Mouse (Mus musculus) heart, adult 2 months (tissue): ENCODE data around the gene Ddx24. TPM values are rescaled to one million over a fixed set of nuclear protein-coding genes. Genes with fewer than 3 reads are reported as not detected.
"Not testable (repeated sequence)": the region's sequence is repeated elsewhere in the genome, so short reads cannot be mapped to it uniquely, and the experiment has no call there.

Source experiments
- DNase-seq, 2 experiments: peaks; one replicate each; pipeline ENCODE4 v3.0.0; 2021
- H3K27ac ChIP-seq: fragments of 200-600 bp; 2 replicates; pipeline ENCODE4 v1.8.1; 2022
- H3K27me3 ChIP-seq: fragments of 200-500 bp; 2 replicates; pipeline ENCODE4 v1.6.1; 2012; ENCODE audit warnings: mild to moderate bottlenecking, low read length, inconsistent platforms, mixed read lengths; ENCODE audit not compliant: control insufficient read depth, insufficient read depth
- H3K36me3 ChIP-seq: fragments of 200-500 bp; 2 replicates; pipeline ENCODE4 v1.6.1; 2012; ENCODE audit warnings: low read length, inconsistent platforms; ENCODE audit not compliant: control insufficient read depth, insufficient read depth
- H3K4me1 ChIP-seq: fragments of 200-500 bp; 2 replicates; pipeline ENCODE4 v1.6.1; 2011; ENCODE audit warnings: low read length; ENCODE audit not compliant: control insufficient read depth, insufficient read depth
- H3K4me3 ChIP-seq: fragments of 200-600 bp; 2 replicates; pipeline ENCODE4 v1.8.1; 2022
- H3K79me2 ChIP-seq: fragments of 200-500 bp; replicated peaks from 2 replicates; pipeline ENCODE4 v1.6.1; 2012; ENCODE audit warnings: mild to moderate bottlenecking, inconsistent platforms, low read length, moderate library complexity, mixed read lengths; ENCODE audit not compliant: control insufficient read depth, insufficient read depth
- H3K9ac ChIP-seq: fragments of 200-500 bp; 2 replicates; pipeline ENCODE4 v1.6.1; 2012; ENCODE audit warnings: low read depth, mild to moderate bottlenecking, control low read depth, inconsistent platforms, low read length, mixed read lengths
- CTCF ChIP-seq: fragments of 200-600 bp; IDR thresholded peaks from 2 replicates; pipeline ENCODE4 v1.8.1; 2022; ENCODE audit warnings: antibody characterized with exemption, mild to moderate bottlenecking, moderate library complexity
- EP300 ChIP-seq: fragments of 200-500 bp; IDR thresholded peaks from 2 replicates; pipeline ENCODE4 v1.6.1; 2011; ENCODE audit warnings: low read depth, low read length, control low read depth; ENCODE audit not compliant: insufficient read depth
- POLR2A ChIP-seq: fragments of 200-500 bp; IDR thresholded peaks from 2 replicates; pipeline ENCODE4 v1.6.1; 2011; ENCODE audit warnings: mild to moderate bottlenecking, low read depth, low read length, control low read depth; ENCODE audit not compliant: insufficient read depth
- WGBS: fragments of 180-500 bp; shearing (Covaris S2); methylation state at CpG from one replicate; pipeline ENCODE4 v1.1.7; 2018; 5-methylcytosine and 5-hydroxymethylcytosine counted together
- intact Hi-C: fragments of 180-260 bp; cut with DNase I; formaldehyde crosslinking; loops from one replicate; pipeline ENCODE4 v1.15.1; 2025
- polyA plus RNA-seq: library from polyadenylated mRNA; depleted of rRNA; stranded (reverse); fragments of >200 nt; gene quantifications from 2 replicates; pipeline ENCODE4 v1.2.3, GENCODE M21; 2012
- total RNA-seq, 2 experiments: library from RNA; stranded (reverse); gene quantifications; 2 replicates each; pipeline ENCODE4 v1.2.3; 2021

Ddx24 gene
- total and polyA plus RNA-seq, 3 experiments, result 30.2 to 89.3 (median 85.3) TPM

DNA sequence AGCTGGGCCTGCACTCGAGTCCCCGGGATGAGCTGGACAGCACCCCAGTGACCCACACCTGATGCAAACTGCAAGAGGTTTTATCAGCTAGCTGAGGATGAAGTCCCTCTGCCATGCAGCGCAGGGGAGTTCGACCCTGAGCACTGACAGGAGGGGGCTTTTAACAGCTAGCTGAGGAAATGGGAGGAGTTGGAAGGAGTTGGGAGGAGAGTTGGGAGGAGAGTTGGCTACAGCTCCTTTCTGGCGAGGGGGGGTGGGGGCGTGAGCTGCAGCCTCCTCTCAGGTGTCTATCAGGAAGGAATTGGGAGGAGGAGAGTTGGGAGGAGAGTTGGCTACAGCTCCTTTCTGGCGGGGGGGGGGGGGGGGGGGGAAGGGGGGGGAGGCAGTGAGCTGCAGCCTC lies 18.6 kb upstream of the Ddx24 start:
- 0 out of 2 replicates have a peak, but pooled peaks have one; percentile 31 for TF ChIP-seq POLR2A
- peak overlapping the region; percentile 43 for H3K27ac ChIP-seq
- H3K9ac ChIP-seq, H3K36me3 ChIP-seq, intact Hi-C loops, H3K27me3 ChIP-seq, H3K4me3 ChIP-seq, H3K4me1 ChIP-seq, H3K79me2 ChIP-seq: not testable (repeated sequence)
- DNase-seq, result peak; percentile 27 to 35
- 35% methylated on average over 5 of the region's 7 CpGs for WGBS

DNA sequence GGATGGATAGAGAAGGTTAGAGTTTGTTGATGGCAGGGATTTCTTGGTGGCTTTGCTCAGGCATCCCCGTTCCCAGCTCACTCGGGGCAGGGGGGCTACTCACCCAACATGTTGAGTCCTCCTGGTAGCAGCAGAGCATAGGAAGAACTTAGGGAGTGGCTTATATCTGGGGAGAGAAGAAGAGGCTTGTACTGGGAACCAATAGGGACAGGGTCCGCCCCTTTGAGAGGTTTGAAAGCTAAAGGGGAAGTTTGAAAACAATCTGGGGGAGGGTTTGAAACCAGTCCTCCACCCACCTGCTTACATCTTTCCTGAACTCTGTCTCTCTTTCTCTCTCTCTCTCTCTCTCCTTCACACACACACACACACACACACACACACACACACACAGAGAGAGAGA lies 17.9 kb upstream of the Ddx24 start, which contains the start of gene Ifi27l2a:
Gene Ifi27l2a (minus strand): TSS at position 157 of the 400 bp plus-strand sequence.
- peak; percentile 46 to 61 for DNase-seq
- TF ChIP-seq CTCF (no peak), EP300 (no peak), POLR2A (peak; percentile 79)
- H3K79me2 ChIP-seq, result no peaks in the 10 kb centered on the region
- H3K36me3 ChIP-seq, result no peaks in the 10 kb centered on the region; the same call in 1 of the 2 replicates
- H3K27ac ChIP-seq, result peak within 1 kb of the TSS; percentile 43
- H3K9ac ChIP-seq, result peak within 1 kb of the TSS; percentile 75
- intact Hi-C loops, result no loop called here
- H3K4me3 ChIP-seq, result peak within 1 kb of the TSS; percentile 24
- H3K4me1 ChIP-seq, result no peaks in the 10 kb centered on the region; the same call in 1 of the 2 replicates
- 49% methylated on average over 3 of the region's 3 CpGs for WGBS
- H3K27me3 ChIP-seq, result no peaks in the 10 kb centered on the region

DNA sequence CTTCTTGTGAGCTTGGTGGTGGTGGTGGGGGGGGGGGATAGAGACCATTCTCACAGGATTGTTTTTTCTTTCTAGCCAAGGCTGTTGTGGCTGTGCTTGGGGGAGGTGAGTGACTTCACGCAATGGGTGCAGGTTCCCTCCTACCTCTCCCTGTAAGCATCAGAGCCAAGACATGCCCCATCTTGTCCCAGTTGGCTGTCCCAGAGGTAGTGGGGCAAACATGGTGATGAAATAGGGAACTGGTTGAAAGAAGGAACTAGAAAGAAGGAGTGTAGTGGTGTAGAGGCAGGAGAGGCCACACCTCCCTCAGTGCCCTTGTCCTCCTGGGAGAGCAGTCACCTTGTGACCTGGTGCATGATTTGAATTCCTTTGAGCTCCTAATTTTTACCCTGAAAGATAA lies 12.0 kb upstream of the Ddx24 start:
- H3K27ac ChIP-seq, result no peak overlapping the region
- H3K27me3 ChIP-seq, result no peaks in the 10 kb centered on the region
- H3K36me3 ChIP-seq, result peaks cover 5% of the 10 kb centered on the region
- DNase-seq, result peak in 1 of 2 experiments; percentile 13
- no peak for TF ChIP-seq POLR2A
- no peak for TF ChIP-seq EP300
- TF ChIP-seq CTCF, result no peak
- H3K4me3 ChIP-seq, result no peak overlapping the region
- 89% methylated on average over 1 of the region's 1 CpGs for WGBS
- intact Hi-C loops, result no loop called here
- H3K9ac ChIP-seq, result no peak overlapping the region; the same call in 1 of the 2 replicates
- no peaks in the 10 kb centered on the region for H3K79me2 ChIP-seq
- H3K4me1 ChIP-seq, result peaks cover 7% of the 10 kb centered on the region

DNA sequence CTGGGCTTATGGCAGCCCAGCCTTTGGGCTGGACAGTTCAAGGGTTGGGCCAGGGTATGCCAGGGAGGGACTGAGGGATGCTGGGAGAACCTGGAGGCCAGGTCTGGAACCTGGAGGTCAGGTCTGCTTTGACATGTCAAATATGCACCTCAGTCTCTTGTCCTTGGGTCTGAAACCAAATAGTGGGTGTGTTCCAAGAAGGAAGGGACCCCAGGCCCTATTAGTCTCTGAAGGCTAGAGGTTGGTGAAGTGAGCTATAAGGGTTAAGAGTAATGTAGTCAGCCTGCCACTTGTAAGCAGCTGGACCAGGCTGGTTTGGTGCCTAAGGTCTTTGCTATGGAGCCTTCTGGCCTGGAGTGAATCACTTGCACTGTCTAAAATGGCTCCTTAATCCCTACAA lies 9.2 kb upstream of the Ddx24 start:
- TF ChIP-seq CTCF (no peak), EP300 (no peak), POLR2A (no peak)
- peak overlapping the region; percentile 65 for H3K4me3 ChIP-seq
- H3K9ac ChIP-seq, result peak overlapping the region; percentile 62
- H3K79me2 ChIP-seq, result no peaks in the 10 kb centered on the region
- intact Hi-C loops, result loop anchor here (5.0 kb wide), 1 partner anchor 97 kb away; the partner anchor contains the start of gene Ppp4r4
- peaks cover 7% of the 10 kb centered on the region for H3K4me1 ChIP-seq
- no peaks in the 10 kb centered on the region for H3K27me3 ChIP-seq
- H3K27ac ChIP-seq, result peak overlapping the region; percentile 98
- peaks cover 5% of the 10 kb centered on the region for H3K36me3 ChIP-seq
- no peak for DNase-seq

DNA sequence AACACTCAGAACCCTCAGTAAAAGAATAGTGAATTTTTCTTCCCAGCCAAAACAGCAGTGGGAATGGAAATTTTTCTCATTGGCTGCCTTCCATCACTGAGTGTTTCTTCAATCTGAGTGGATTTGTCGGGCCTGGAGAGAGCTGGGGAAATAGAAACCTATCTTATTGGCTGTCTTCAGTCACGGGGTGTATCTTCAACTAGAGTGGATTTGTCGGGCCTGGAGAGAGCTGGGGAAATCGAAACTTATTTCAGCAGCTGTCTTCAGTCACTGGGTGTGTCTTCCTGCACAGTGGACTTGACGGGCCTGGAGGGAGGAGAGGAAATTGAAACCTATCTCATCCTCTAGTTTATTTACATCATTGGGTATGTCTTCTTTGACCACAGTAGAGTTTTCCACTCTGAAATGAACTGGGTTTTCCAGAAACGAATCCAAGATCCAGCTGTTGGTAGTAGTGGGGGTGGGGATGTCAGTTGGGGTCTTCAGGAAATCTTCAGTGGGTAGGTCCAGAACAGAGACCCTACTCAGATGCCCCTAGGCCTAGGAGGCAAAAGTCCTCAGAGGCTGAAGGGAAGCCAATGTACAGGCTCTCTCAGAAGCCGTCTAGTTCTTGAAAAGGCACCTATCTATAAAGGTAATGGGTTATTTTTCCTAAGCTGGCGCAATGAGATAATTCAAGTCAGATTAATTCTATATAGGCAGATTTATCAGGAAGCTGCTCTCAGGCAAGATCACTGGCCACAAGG lies 8.5 kb upstream of the Ddx24 start, which contains the start of gene Ifi27:
Gene Ifi27 (plus strand): TSS at position 226 of the 746 bp plus-strand sequence.
- 34% methylated on average over 8 of the region's 8 CpGs for WGBS
- Histone ChIP-seq H3K27me3 (no peaks in the 10 kb centered on the region), H3K27ac (peak within 1 kb of the TSS; percentile 98), H3K4me1 (peaks cover 7% of the 10 kb centered on the region), H3K9ac (peak within 1 kb of the TSS; percentile 62), H3K79me2 (no peaks in the 10 kb centered on the region), H3K36me3 (peaks cover 5% of the 10 kb centered on the region), H3K4me3 (peak within 1 kb of the TSS; percentile 65)
- intact Hi-C loops, result loop anchor here (5.0 kb wide), 1 partner anchor 98 kb away; the partner anchor contains the start of gene Ppp4r4
- TF ChIP-seq POLR2A (peak; percentile 92), CTCF (no peak), EP300 (peak; percentile 79)
- peak; percentile 75 to 88 for DNase-seq

DNA sequence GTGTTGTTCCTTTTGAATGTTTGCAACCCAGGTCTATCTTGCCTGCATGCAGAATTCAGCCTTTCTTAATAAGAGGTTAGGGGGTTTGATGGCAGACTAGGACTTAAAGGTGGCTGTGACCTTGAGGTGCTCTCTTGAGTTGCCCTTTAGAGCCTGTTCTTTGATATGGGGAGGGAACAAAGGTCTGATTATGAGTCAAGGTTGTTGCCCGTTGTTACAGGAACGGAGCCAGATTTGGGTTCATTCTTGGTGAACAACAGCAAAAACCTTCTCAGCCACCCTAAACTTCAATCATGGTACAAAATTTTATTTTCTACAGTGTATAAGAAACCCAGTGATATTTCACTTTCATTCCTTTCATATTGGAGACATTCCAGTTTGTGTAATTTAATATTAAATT lies 7.8 kb upstream of the Ddx24 start:
- Histone ChIP-seq H3K4me1 (peaks cover 7% of the 10 kb centered on the region), H3K79me2 (no peaks in the 10 kb centered on the region), H3K27me3 (no peaks in the 10 kb centered on the region), H3K27ac (peak overlapping the region; percentile 73), H3K9ac (no peak overlapping the region), H3K4me3 (no peak overlapping the region), H3K36me3 (peaks cover 5% of the 10 kb centered on the region)
- no peak for TF ChIP-seq POLR2A
- no peak for TF ChIP-seq CTCF
- no peak for TF ChIP-seq EP300
- intact Hi-C loops, result loop anchor here (5.0 kb wide), 1 partner anchor 99 kb away; the partner anchor contains the start of gene Ppp4r4
- peak in 1 of 2 experiments; percentile 20 for DNase-seq
- 41% methylated on average over 2 of the region's 2 CpGs for WGBS
